Comparison of ENCODE assay signal across 23 mouse cellular contexts in the genomic region with DNA sequence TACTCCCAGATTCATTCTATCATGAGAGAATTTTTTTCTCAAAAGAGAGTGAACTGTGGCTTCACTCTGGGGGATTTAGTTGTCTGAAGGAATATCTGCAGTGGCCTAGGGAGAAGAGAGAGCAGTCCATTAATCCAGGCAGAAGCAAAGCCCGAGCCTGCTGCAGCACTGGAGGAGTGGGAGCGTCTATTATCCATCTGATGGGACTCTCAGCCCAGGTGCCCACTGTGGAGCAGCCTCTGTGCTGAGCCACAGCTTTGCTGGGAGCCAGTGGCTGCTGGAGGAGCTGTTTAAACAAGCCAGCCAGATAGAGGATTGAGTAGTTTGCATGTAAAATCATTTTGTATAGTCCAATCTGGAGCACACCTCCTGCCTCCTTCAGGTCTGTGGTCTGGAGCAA. TPM values are rescaled to one million over a fixed set of nuclear protein-coding genes. Genes with fewer than 3 reads are reported as not detected.
DNase-seq lines count a peak whose midpoint lies in the region; ATAC-seq and TF ChIP-seq lines count a peak whose summit lies in the region.
"Had no signal": no experiment of that assay in that cellular context is flagged by ENCODE, and none has a peak within 500 bp of the region (broad histone marks: within the 10 kb centered on the region; RNA-seq: fewer than 3 reads in every experiment).

No protein-coding gene starts in this region.

- H3K9ac ChIP-seq in forebrain, embryonic 14.5 days (ENCODE audit: low read length), result no peak overlapping the region
- H3K9ac ChIP-seq in forebrain, embryonic 16.5 days (replicated peaks; ENCODE audit: low read depth, low read length), result no peak overlapping the region
- H3K9ac ChIP-seq in hindbrain, embryonic 14.5 days, result no peak overlapping the region
- H3K9ac ChIP-seq in midbrain, embryonic 14.5 days (replicated peaks; ENCODE audit: low read length), result no peak overlapping the region
- no peak overlapping the region for H3K9ac ChIP-seq in midbrain, postnatal 0 days (replicated peaks; ENCODE audit: low read length, poor library complexity, severe bottlenecking)
- H3K9ac ChIP-seq in midbrain, embryonic 16.5 days (ENCODE audit: low read depth, low read length), result no peak overlapping the region
- H3K9ac ChIP-seq: embryonic facial prominence, embryonic 12.5 days; heart, embryonic 15.5 days had no signal

- H3K36me3 ChIP-seq in forebrain, embryonic 14.5 days (ENCODE audit: control insufficient read depth, insufficient read depth, low read length), result 0 out of 2 replicates have a peak, but pooled peaks cover 4% of the 10 kb centered on the region
- H3K36me3 ChIP-seq in forebrain, embryonic 16.5 days (ENCODE audit: control insufficient read depth, insufficient read depth), result no peaks in the 10 kb centered on the region
- no peaks in the 10 kb centered on the region for H3K36me3 ChIP-seq in hindbrain, embryonic 14.5 days (replicated peaks; ENCODE audit: control insufficient read depth, insufficient read depth)
- H3K36me3 ChIP-seq in hindbrain, embryonic 10.5 days, result no peaks in the 10 kb centered on the region
- no peaks in the 10 kb centered on the region for H3K36me3 ChIP-seq in midbrain, embryonic 14.5 days (ENCODE audit: control insufficient read depth, insufficient read depth, low read length)
- 0 out of 2 replicates have a peak, but pooled peaks cover 3% of the 10 kb centered on the region for H3K36me3 ChIP-seq in midbrain, postnatal 0 days (ENCODE audit: insufficient read depth, low read length)
- H3K36me3 ChIP-seq in midbrain, embryonic 16.5 days (ENCODE audit: control insufficient read depth, insufficient read depth, low read length), result 0 out of 2 replicates have a peak, but pooled peaks cover 6% of the 10 kb centered on the region
- H3K36me3 ChIP-seq: heart, embryonic 15.5 days had no signal

- no peak overlapping the region for H3K4me3 ChIP-seq in forebrain, embryonic 14.5 days (ENCODE audit: low read depth, low read length)
- H3K4me3 ChIP-seq in forebrain, embryonic 16.5 days (replicated peaks; ENCODE audit: low read length), result no peak overlapping the region
- no peak overlapping the region for H3K4me3 ChIP-seq in hindbrain, embryonic 14.5 days (replicated peaks; ENCODE audit: low read length)
- H3K4me3 ChIP-seq in hindbrain, embryonic 10.5 days, result no peak overlapping the region
- no peak overlapping the region for H3K4me3 ChIP-seq in midbrain, embryonic 14.5 days (replicated peaks; ENCODE audit: low read depth, low read length)
- no peak overlapping the region for H3K4me3 ChIP-seq in midbrain, postnatal 0 days (ENCODE audit: low read depth, low read length)
- no peak overlapping the region for H3K4me3 ChIP-seq in midbrain, embryonic 16.5 days (ENCODE audit: low read depth, low read length)
- H3K4me3 ChIP-seq: embryonic facial prominence, embryonic 12.5 days; heart, adult 2 months; heart, embryonic 15.5 days had no signal

- no peak overlapping the region; the same call in 1 of the 2 replicates for H3K27ac ChIP-seq in forebrain, embryonic 14.5 days (ENCODE audit: low read depth, low read length)
- no peak overlapping the region for H3K27ac ChIP-seq in forebrain, embryonic 16.5 days (ENCODE audit: low read length)
- H3K27ac ChIP-seq in hindbrain, embryonic 14.5 days, result 0 out of 2 replicates have a peak overlapping the region, but pooled peaks have one; percentile 14
- H3K27ac ChIP-seq in hindbrain, embryonic 10.5 days, result no peak overlapping the region
- peak overlapping the region; percentile 52; the same call in 1 of the 2 replicates for H3K27ac ChIP-seq in midbrain, embryonic 14.5 days (replicated peaks; ENCODE audit: low read depth, low read length)
- H3K27ac ChIP-seq in midbrain, postnatal 0 days (ENCODE audit: low read depth, low read length), result no peak overlapping the region
- H3K27ac ChIP-seq in midbrain, embryonic 16.5 days (ENCODE audit: low read length), result peak overlapping the region; percentile 41; the same call in 1 of the 2 replicates
- H3K27ac ChIP-seq: embryonic facial prominence, embryonic 12.5 days; heart, adult 2 months; heart, embryonic 15.5 days had no signal

- no peaks in the 10 kb centered on the region for H3K4me1 ChIP-seq in forebrain, embryonic 14.5 days (ENCODE audit: control insufficient read depth, insufficient read depth, low read length)
- no peaks in the 10 kb centered on the region for H3K4me1 ChIP-seq in forebrain, embryonic 16.5 days (replicated peaks; ENCODE audit: control insufficient read depth, insufficient read depth, low read length)
- H3K4me1 ChIP-seq in hindbrain, embryonic 14.5 days (replicated peaks; ENCODE audit: control insufficient read depth, insufficient read depth, low read length), result peaks cover 6% of the 10 kb centered on the region
- H3K4me1 ChIP-seq in hindbrain, embryonic 10.5 days (replicated peaks), result 0 out of 2 replicates have a peak, but pooled peaks cover 3% of the 10 kb centered on the region
- H3K4me1 ChIP-seq in midbrain, embryonic 14.5 days (ENCODE audit: control insufficient read depth, insufficient read depth, low read length), result 0 out of 2 replicates have a peak, but pooled peaks cover 6% of the 10 kb centered on the region
- no peaks in the 10 kb centered on the region for H3K4me1 ChIP-seq in midbrain, postnatal 0 days (ENCODE audit: insufficient read depth, low read length)
- H3K4me1 ChIP-seq in midbrain, embryonic 16.5 days (ENCODE audit: control insufficient read depth, insufficient read depth, low read length), result peaks cover 8% of the 10 kb centered on the region
- H3K4me1 ChIP-seq: embryonic facial prominence, embryonic 12.5 days; heart, embryonic 15.5 days had no signal

- no peak for ATAC-seq in forebrain, embryonic 14.5 days
- no peak for ATAC-seq in forebrain, embryonic 16.5 days
- no peak for ATAC-seq in hindbrain, embryonic 14.5 days (ENCODE audit: low FRiP score)
- ATAC-seq in midbrain, embryonic 14.5 days (ENCODE audit: low FRiP score, low TSS enrichment), result no peak
- no peak for ATAC-seq in midbrain, postnatal 0 days (ENCODE audit: low FRiP score)
- ATAC-seq in midbrain, embryonic 16.5 days, result peak; percentile 39; the same call in 1 of the 2 replicates
- ATAC-seq: CD4-positive, CD25-positive, alpha-beta regulatory T cell, adult 4 months; inflammation-experienced regulatory T-cells, adult 6 months had no signal

- no peak for TF ChIP-seq CTCF in midbrain, postnatal 0 days (IDR thresholded peaks at IDR 0.05)

- WGBS in forebrain, embryonic 14.5 days, result 3% methylated on average over 2 of the region's 2 CpGs
- 8% methylated on average over 2 of the region's 2 CpGs for WGBS in forebrain, embryonic 16.5 days
- 21% methylated on average over 2 of the region's 2 CpGs for WGBS in hindbrain, embryonic 14.5 days
- 29% methylated on average over 2 of the region's 2 CpGs for WGBS in hindbrain, embryonic 10.5 days
- 6% methylated on average over 2 of the region's 2 CpGs for WGBS in midbrain, embryonic 14.5 days
- WGBS in midbrain, postnatal 0 days, result 5% methylated on average over 2 of the region's 2 CpGs
- 6% methylated on average over 2 of the region's 2 CpGs for WGBS in midbrain, embryonic 16.5 days

- H3K27me3 ChIP-seq in forebrain, embryonic 14.5 days (replicated peaks; ENCODE audit: control insufficient read depth, insufficient read depth, low read length), result no peaks in the 10 kb centered on the region
- H3K27me3 ChIP-seq in forebrain, embryonic 16.5 days (replicated peaks; ENCODE audit: control insufficient read depth, insufficient read depth, low read length), result no peaks in the 10 kb centered on the region
- no peaks in the 10 kb centered on the region for H3K27me3 ChIP-seq in hindbrain, embryonic 14.5 days (ENCODE audit: control insufficient read depth, insufficient read depth, low read length)
- no peaks in the 10 kb centered on the region for H3K27me3 ChIP-seq in hindbrain, embryonic 10.5 days (ENCODE audit: insufficient read depth, poor library complexity, severe bottlenecking)
- no peaks in the 10 kb centered on the region for H3K27me3 ChIP-seq in midbrain, embryonic 14.5 days (ENCODE audit: control insufficient read depth, insufficient read depth, low read length)
- no peaks in the 10 kb centered on the region for H3K27me3 ChIP-seq in midbrain, postnatal 0 days (ENCODE audit: insufficient read depth, low read length)
- H3K27me3 ChIP-seq in midbrain, embryonic 16.5 days (ENCODE audit: control insufficient read depth, insufficient read depth, low read depth, low read length), result no peaks in the 10 kb centered on the region
- H3K27me3 ChIP-seq: embryonic facial prominence, embryonic 12.5 days; heart, embryonic 15.5 days had no signal

- DNase-seq in forebrain, embryonic 14.5 days (ENCODE audit: low spot score), result peak; percentile 6
- no peak for DNase-seq in hindbrain, embryonic 14.5 days (ENCODE audit: low spot score)
- DNase-seq in hindbrain, embryonic 10.5 days (ENCODE audit: low spot score), result no peak
- peak; percentile 23 for DNase-seq in midbrain, embryonic 14.5 days
- no peak for DNase-seq in midbrain, postnatal 0 days (ENCODE audit: low spot score)
- no peak for DNase-seq in adrenal gland, postnatal 4 days (ENCODE audit: low spot score in 2 of 2)
- DNase-seq: adrenal gland, adult 8-10 months; adrenal gland, postnatal 36 days; B cell, adult 2 months; cerebellum, adult 11-12 months; cerebellum, adult 9-10 months; cerebellum, postnatal 25 days; gastrocnemius, postnatal 14 days; heart, adult 2 months; heart, postnatal 14 days had no signal

- H3K4me2 ChIP-seq in forebrain, embryonic 14.5 days (ENCODE audit: low read length), result no peak overlapping the region
- no peak overlapping the region for H3K4me2 ChIP-seq in forebrain, embryonic 16.5 days (ENCODE audit: low read length)
- 0 out of 2 replicates have a peak overlapping the region, but pooled peaks have one; percentile 7 for H3K4me2 ChIP-seq in hindbrain, embryonic 14.5 days (replicated peaks)
- H3K4me2 ChIP-seq in midbrain, embryonic 14.5 days (ENCODE audit: low read length), result no peak overlapping the region
- no peak overlapping the region for H3K4me2 ChIP-seq in midbrain, postnatal 0 days (ENCODE audit: low read depth, low read length, poor library complexity, severe bottlenecking)
- no peak overlapping the region for H3K4me2 ChIP-seq in midbrain, embryonic 16.5 days (ENCODE audit: low read length)
- H3K4me2 ChIP-seq: embryonic facial prominence, embryonic 12.5 days; heart, embryonic 11.5 days; heart, embryonic 15.5 days had no signal

- no peaks in the 10 kb centered on the region for H3K9me3 ChIP-seq in forebrain, embryonic 14.5 days (replicated peaks; ENCODE audit: control insufficient read depth, low read length)
- H3K9me3 ChIP-seq in forebrain, embryonic 16.5 days (ENCODE audit: control insufficient read depth, low read length), result no peaks in the 10 kb centered on the region
- H3K9me3 ChIP-seq in hindbrain, embryonic 14.5 days (ENCODE audit: control insufficient read depth, low read length), result no peaks in the 10 kb centered on the region
- no peaks in the 10 kb centered on the region for H3K9me3 ChIP-seq in hindbrain, embryonic 10.5 days
- no peaks in the 10 kb centered on the region for H3K9me3 ChIP-seq in midbrain, embryonic 14.5 days (ENCODE audit: control insufficient read depth, low read length)
- no peaks in the 10 kb centered on the region for H3K9me3 ChIP-seq in midbrain, postnatal 0 days (ENCODE audit: low read length)
- no peaks in the 10 kb centered on the region for H3K9me3 ChIP-seq in midbrain, embryonic 16.5 days (replicated peaks; ENCODE audit: control insufficient read depth, low read length, poor library complexity, severe bottlenecking)
- H3K9me3 ChIP-seq: G1E; heart, embryonic 15.5 days had no signal

RNA-seq across cellular contexts. Expression of gene Stx17, which starts 56.2 kb away (rescaled TPM):
- polyA plus RNA-seq in forebrain, embryonic 14.5 days (2014; fragmentation: Nextera tagmentation; extraction: Ambion mirVana), result 18.3 and 22.2 TPM in 2 replicates
- 19.6 and 21.2 TPM in 2 replicates for polyA plus RNA-seq in forebrain, embryonic 16.5 days (2015; fragmentation: Nextera tagmentation; extraction: Ambion mirVana)
- polyA plus RNA-seq in hindbrain, embryonic 14.5 days (2014; fragmentation: Nextera tagmentation; extraction: Ambion mirVana), result 27.1 and 27.3 TPM in 2 replicates
- polyA plus RNA-seq in hindbrain, embryonic 10.5 days (2016; fragmentation: Nextera tagmentation; extraction: Ambion mirVana), result 19.2 and 22.8 TPM in 2 replicates
- polyA plus RNA-seq in midbrain, embryonic 14.5 days (2014; fragmentation: Nextera tagmentation; extraction: Ambion mirVana), result 25.6 and 27.4 TPM in 2 replicates
- total RNA-seq in midbrain, postnatal 0 days (2014; rRNA removed), result 24.6 and 33.9 TPM in 2 replicates
- polyA plus RNA-seq in midbrain, postnatal 0 days (2015; fragmentation: Nextera tagmentation; extraction: Ambion mirVana), result 26.8 and 27.8 TPM in 2 replicates
- polyA plus RNA-seq in midbrain, embryonic 16.5 days (2015; fragmentation: Nextera tagmentation; extraction: Ambion mirVana), result 27.4 and 28.8 TPM in 2 replicates
- 10 to 100 TPM; 75.0 to 89.9 TPM for total RNA-seq in adrenal gland, postnatal 4 days (2021)

Comparison
In these comparisons a context has a peak if more than half of its experiments do, and no peak if none do; other contexts are left out.
1. DNase-seq: peak in forebrain, embryonic 14.5 days (single experiment) and midbrain, embryonic 14.5 days (single experiment); none in hindbrain, embryonic 14.5 days (single experiment), hindbrain, embryonic 10.5 days (single experiment), midbrain, postnatal 0 days (single experiment) and adrenal gland, postnatal 4 days (0 of 2).
2. H3K27ac ChIP-seq: peak in hindbrain, embryonic 14.5 days (single experiment), midbrain, embryonic 14.5 days (single experiment) and midbrain, embryonic 16.5 days (single experiment); none in forebrain, embryonic 14.5 days (single experiment), forebrain, embryonic 16.5 days (single experiment), hindbrain, embryonic 10.5 days (single experiment) and midbrain, postnatal 0 days (single experiment).